Mouse (Mus musculus): Measurements from ENCODE around the gene Stk11ip. TPM values are rescaled to one million over a fixed set of nuclear protein-coding genes. Genes with fewer than 3 reads are reported as not detected.

Stk11ip gene
- polyA plus RNA-seq, 1 experiment from 2014 or later = 27.6 TPM

DNA sequence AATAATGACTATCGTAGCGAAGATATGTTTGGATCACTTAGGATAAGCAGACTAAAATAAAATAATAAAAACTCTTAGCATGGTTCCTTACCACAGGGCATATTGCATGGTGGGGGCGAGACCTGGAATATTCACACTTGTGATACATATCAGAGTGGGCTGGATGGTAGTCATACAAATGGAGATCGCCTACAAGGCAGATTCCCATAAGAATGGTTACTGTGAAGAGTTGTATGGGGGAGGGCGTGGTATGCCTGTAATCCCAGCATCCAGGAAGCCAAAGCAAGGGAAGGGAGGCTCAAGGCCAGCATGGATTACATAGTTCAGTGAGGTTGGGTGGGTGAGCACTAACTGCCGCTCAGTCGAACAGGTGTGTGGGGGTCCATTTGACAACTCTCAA lies 40.6 kb upstream of the Stk11ip start:
- H3K36me3 ChIP-seq (ENCODE audit: control insufficient read depth, insufficient read depth, low read length) = no peaks in the 10 kb centered on the region; the same call in 1 of the 2 replicates
- H3K4me2 ChIP-seq (ENCODE audit: low read depth, low read length, severe bottlenecking) = no peak overlapping the region
- WGBS = 88% methylated on average over 7 of the region's 7 CpGs
- H3K9ac ChIP-seq (ENCODE audit: low read length) = no peak overlapping the region
- peaks cover 28% of the 10 kb centered on the region for H3K27me3 ChIP-seq (ENCODE audit: control insufficient read depth, insufficient read depth, low read length)
- ATAC-seq (replicated peaks; ENCODE audit: low FRiP score) (no peak), DNase-seq (ENCODE audit: low spot score) (no peak)
- no peaks in the 10 kb centered on the region for H3K9me3 ChIP-seq (ENCODE audit: control insufficient read depth, low read length)
- peaks cover 15% of the 10 kb centered on the region; the same call in 1 of the 2 replicates for H3K4me1 ChIP-seq (replicated peaks; ENCODE audit: control insufficient read depth, insufficient read depth, low read length)
- H3K27ac ChIP-seq (ENCODE audit: low read depth, low read length) = no peak overlapping the region
- no peak overlapping the region for H3K4me3 ChIP-seq (ENCODE audit: low read depth, low read length)

DNA sequence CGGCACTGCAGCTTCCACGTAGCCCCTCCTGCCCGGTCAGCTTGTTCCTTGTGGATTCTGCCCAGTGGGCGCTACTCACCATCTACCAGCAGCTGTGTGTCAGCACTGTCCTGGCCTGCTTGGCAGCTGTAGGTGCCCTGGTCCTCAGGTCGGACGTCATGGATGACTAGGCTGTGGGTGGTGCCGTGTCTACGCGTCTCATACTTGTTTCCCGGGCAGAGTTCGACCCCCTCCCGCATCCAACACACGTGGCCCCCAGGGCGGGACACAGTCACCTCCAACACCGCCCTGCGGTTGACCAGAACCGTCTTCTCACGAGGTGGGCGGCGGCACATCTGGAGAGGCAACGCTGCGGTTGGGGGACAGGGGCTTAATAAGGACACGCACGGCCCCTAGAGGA lies 34.8 kb upstream of the Stk11ip start:
- Histone ChIP-seq H3K9me3 (ENCODE audit: control insufficient read depth, low read length) (no peaks in the 10 kb centered on the region), H3K4me2 (ENCODE audit: low read depth, low read length, severe bottlenecking) (peak overlapping the region; percentile 79), H3K27me3 (ENCODE audit: control insufficient read depth, insufficient read depth, low read length) (peaks cover 47% of the 10 kb centered on the region), H3K9ac (ENCODE audit: low read length) (no peak overlapping the region), H3K4me3 (ENCODE audit: low read depth, low read length) (peak overlapping the region; percentile 50), H3K27ac (ENCODE audit: low read depth, low read length) (no peak overlapping the region), H3K36me3 (ENCODE audit: control insufficient read depth, insufficient read depth, low read length) (no peaks in the 10 kb centered on the region), H3K4me1 (replicated peaks; ENCODE audit: control insufficient read depth, insufficient read depth, low read length) (peaks cover 13% of the 10 kb centered on the region; the same call in 1 of the 2 replicates)
- DNase-seq (ENCODE audit: low spot score) (no peak), ATAC-seq (replicated peaks; ENCODE audit: low FRiP score) (no peak)
- 6% methylated on average over 24 of the region's 24 CpGs for WGBS

DNA sequence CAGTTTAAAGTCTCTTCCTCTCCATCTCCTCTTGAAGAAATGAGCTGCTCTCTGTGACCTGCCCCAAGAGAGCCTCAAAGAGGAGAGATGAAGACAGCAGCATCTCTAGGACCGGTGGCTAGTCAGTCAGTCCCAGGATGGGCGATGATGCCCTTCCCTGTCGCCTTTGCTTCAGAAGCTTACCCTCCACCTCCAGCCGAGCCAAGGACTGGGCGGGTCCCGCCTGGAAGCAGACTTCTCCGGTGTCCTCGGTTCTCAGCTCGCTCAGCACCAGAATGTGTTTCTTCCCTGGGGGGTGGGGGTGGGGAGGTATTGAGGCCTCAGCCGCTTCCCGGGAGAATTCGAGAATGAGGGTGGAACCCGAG lies 34.3 kb upstream of the Stk11ip start:
- Histone ChIP-seq H3K9me3 (ENCODE audit: control insufficient read depth, low read length) (no peaks in the 10 kb centered on the region), H3K9ac (ENCODE audit: low read length) (peak overlapping the region; percentile 35; the same call in 1 of the 2 replicates), H3K36me3 (ENCODE audit: control insufficient read depth, insufficient read depth, low read length) (no peaks in the 10 kb centered on the region), H3K27ac (ENCODE audit: low read depth, low read length) (no peak overlapping the region), H3K4me1 (replicated peaks; ENCODE audit: control insufficient read depth, insufficient read depth, low read length) (peaks cover 13% of the 10 kb centered on the region; the same call in 1 of the 2 replicates), H3K4me2 (ENCODE audit: low read depth, low read length, severe bottlenecking) (peak overlapping the region; percentile 79), H3K4me3 (ENCODE audit: low read depth, low read length) (peak overlapping the region; percentile 50), H3K27me3 (ENCODE audit: control insufficient read depth, insufficient read depth, low read length) (peaks cover 47% of the 10 kb centered on the region)
- ATAC-seq (replicated peaks; ENCODE audit: low FRiP score) = 0 out of 2 replicates have a peak, but pooled peaks have one; percentile 5
- 3% methylated on average over 13 of the region's 13 CpGs for WGBS
- DNase-seq (ENCODE audit: low spot score) = no peak

DNA sequence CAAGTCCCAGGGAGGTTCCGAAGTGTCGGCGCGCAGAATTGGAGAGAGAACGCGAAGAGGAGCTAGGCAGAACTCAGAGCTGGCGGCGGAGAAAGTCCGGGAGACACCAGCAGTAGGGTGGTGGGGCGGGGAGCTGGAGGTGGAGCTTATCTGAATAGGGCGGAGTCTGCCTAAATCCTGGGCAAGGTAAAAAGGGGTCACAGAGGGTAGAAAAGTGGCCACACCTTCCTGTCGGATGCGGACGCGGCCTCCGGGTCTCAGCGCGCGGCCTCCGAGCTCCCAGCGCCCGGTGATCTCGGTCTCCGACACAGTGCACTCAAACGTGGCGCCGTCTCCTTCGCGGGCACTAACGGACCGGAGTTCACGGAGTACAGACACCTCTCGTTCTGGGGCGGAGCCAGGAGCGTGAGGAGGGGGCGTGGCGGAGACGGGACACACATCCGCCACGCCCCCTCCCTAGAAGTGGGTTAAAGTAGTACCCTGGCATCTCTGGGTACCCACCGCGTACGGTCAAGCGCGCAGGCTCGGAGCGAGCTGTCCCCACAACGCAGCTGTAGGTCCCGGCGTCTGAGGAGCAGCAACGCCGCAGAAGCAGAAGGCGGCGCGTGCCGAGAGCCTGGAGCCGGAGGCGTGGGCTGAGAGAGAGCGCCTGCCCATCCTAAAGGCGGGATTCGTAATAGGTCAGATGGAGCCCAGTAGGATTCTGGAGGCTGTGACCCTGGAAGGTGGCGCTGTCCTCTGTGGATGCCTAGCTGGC lies 33.7 kb upstream of the Stk11ip start:
- peak; percentile 89 for DNase-seq (ENCODE audit: low spot score)
- no peaks in the 10 kb centered on the region for H3K36me3 ChIP-seq (ENCODE audit: control insufficient read depth, insufficient read depth, low read length)
- peak overlapping the region; percentile 50 for H3K4me3 ChIP-seq (ENCODE audit: low read depth, low read length)
- no peaks in the 10 kb centered on the region for H3K9me3 ChIP-seq (ENCODE audit: control insufficient read depth, low read length)
- under 1% methylated on average over 62 of the region's 62 CpGs for WGBS
- no peak overlapping the region for H3K27ac ChIP-seq (ENCODE audit: low read depth, low read length)
- H3K9ac ChIP-seq (ENCODE audit: low read length) = peak overlapping the region; percentile 35; the same call in 1 of the 2 replicates
- peaks cover 13% of the 10 kb centered on the region; the same call in 1 of the 2 replicates for H3K4me1 ChIP-seq (replicated peaks; ENCODE audit: control insufficient read depth, insufficient read depth, low read length)
- H3K4me2 ChIP-seq (ENCODE audit: low read depth, low read length, severe bottlenecking) = peak overlapping the region; percentile 79
- peaks cover 44% of the 10 kb centered on the region for H3K27me3 ChIP-seq (ENCODE audit: control insufficient read depth, insufficient read depth, low read length)
- peak; percentile 75 for ATAC-seq (replicated peaks; ENCODE audit: low FRiP score)

DNA sequence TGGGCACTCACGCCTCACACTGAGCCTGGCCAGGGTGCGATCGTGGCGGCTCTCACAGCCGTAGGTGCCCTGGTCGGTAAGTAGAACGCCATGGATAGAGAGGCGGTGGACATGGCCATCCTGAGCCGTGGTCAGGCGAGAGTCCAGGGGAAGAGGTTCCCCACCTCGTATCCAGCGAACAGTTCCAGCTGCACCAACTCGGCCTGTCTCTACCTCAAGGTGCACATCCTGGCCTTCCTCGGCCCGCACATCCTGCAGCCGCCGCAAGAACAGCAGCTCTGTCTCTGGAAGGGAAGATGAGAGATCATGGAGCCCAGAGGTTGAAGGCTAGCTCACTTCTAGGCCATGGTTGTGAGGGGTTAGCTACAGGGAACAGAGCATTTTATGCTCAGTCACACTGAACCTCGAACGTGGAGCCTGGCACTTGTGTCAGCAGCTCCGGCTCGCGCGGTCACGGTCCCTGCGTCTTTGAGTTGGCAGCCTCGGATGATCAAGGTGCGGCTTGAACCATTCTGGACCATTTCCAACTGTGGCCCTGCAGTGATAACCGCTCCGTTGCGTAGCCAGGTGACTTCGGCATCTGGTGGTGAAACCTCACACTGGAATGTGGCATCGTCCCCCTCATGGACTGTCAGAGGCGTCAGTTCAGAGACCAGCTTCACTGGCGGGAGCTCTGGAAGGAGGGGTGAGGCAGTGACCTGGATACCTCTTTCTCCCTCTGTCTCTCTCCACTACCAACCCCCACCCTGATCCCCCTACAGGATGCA lies 30.4 kb upstream of the Stk11ip start:
- Histone ChIP-seq H3K36me3 (ENCODE audit: control insufficient read depth, insufficient read depth, low read length) (no peaks in the 10 kb centered on the region), H3K27ac (ENCODE audit: low read depth, low read length) (no peak overlapping the region), H3K4me3 (ENCODE audit: low read depth, low read length) (no peak overlapping the region), H3K27me3 (ENCODE audit: control insufficient read depth, insufficient read depth, low read length) (peaks cover 23% of the 10 kb centered on the region), H3K4me1 (replicated peaks; ENCODE audit: control insufficient read depth, insufficient read depth, low read length) (peaks cover 13% of the 10 kb centered on the region; the same call in 1 of the 2 replicates), H3K4me2 (ENCODE audit: low read depth, low read length, severe bottlenecking) (no peak overlapping the region), H3K9ac (ENCODE audit: low read length) (no peak overlapping the region), H3K9me3 (ENCODE audit: control insufficient read depth, low read length) (no peaks in the 10 kb centered on the region)
- 78% methylated on average over 34 of the region's 34 CpGs for WGBS
- no peak for DNase-seq (ENCODE audit: low spot score)
- no peak for ATAC-seq (replicated peaks; ENCODE audit: low FRiP score)

DNA sequence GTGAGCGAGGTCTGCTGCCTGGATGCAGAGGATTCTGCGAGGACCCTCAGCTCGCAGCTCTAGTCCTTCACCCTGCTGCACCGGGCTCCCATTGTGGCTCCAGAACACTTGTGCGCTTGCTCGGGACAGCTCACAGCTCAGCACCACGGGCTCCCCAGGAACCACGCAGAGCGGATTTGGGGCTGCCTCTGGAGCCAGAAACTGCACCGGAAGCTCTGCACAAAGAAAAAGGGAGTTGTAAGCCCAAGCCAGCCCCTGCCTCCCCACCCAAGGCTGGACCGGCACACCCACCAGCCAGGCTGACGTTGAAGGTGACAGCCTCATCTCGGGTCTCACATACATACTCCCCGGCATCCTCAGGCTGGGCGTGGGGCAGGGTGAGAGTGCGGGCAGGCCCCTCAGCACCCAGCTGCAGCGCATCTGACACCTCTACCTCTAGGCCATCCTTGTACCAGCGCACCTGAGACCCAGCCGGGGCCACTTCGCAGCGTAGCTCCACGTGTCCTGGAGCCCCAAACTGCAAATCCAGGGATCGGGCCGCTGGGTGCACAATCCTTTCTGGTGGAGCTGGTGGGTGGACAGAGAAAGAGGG lies 28.7 kb upstream of the Stk11ip start:
- Histone ChIP-seq H3K4me1 (replicated peaks; ENCODE audit: control insufficient read depth, insufficient read depth, low read length) (0 out of 2 replicates have a peak, but pooled peaks cover 3% of the 10 kb centered on the region), H3K9me3 (ENCODE audit: control insufficient read depth, low read length) (no peaks in the 10 kb centered on the region), H3K27ac (ENCODE audit: low read depth, low read length) (no peak overlapping the region), H3K9ac (ENCODE audit: low read length) (no peak overlapping the region), H3K4me2 (ENCODE audit: low read depth, low read length, severe bottlenecking) (no peak overlapping the region), H3K4me3 (ENCODE audit: low read depth, low read length) (no peak overlapping the region), H3K36me3 (ENCODE audit: control insufficient read depth, insufficient read depth, low read length) (no peaks in the 10 kb centered on the region; the same call in 1 of the 2 replicates), H3K27me3 (ENCODE audit: control insufficient read depth, insufficient read depth, low read length) (peaks cover 8% of the 10 kb centered on the region)
- DNase-seq (ENCODE audit: low spot score) = no peak
- WGBS = 29% methylated on average over 24 of the region's 24 CpGs
- no peak for ATAC-seq (replicated peaks; ENCODE audit: low FRiP score)

DNA sequence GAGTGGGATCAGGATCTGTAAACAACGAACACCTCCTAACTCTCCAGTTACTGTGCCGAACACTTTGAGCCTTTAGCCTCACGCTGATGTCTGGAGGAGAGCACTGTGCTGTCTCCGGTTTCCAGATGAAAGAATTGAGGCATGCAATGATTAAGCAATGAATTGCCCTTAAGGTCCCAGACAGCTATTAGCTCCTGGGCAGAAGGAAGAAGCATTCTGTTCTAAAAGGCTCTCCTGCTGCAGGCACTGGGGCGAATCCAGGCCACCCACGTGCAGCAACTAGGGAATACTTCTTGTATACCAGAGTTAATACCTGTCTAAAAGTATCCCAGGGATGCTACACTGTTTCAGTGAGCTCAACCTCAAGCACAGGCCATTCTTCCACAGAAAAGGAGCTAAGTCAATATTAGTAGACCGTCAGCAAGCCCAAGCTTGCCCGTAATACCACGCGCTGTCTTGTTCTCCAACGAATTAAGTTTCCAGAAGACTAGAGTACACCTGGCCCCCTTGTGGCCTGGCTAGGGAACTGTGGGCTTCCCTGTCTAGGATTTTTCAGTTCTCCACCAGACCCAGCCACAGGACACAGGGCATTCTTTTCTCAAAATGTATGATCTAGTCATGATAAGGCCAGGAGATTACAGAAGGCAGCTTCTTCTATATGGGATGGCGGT lies 26.3 kb upstream of the Stk11ip start:
- no peak overlapping the region for H3K4me3 ChIP-seq (ENCODE audit: low read depth, low read length)
- no peak overlapping the region for H3K27ac ChIP-seq (ENCODE audit: low read depth, low read length)
- DNase-seq (ENCODE audit: low spot score) (peak; percentile 72), ATAC-seq (replicated peaks; ENCODE audit: low FRiP score) (no peak)
- H3K9me3 ChIP-seq (ENCODE audit: control insufficient read depth, low read length) = no peaks in the 10 kb centered on the region
- no peaks in the 10 kb centered on the region; the same call in 1 of the 2 replicates for H3K36me3 ChIP-seq (ENCODE audit: control insufficient read depth, insufficient read depth, low read length)
- H3K27me3 ChIP-seq (ENCODE audit: control insufficient read depth, insufficient read depth, low read length) = no peaks in the 10 kb centered on the region; the same call in 1 of the 2 replicates
- 50% methylated on average over 12 of the region's 12 CpGs for WGBS
- no peaks in the 10 kb centered on the region for H3K4me1 ChIP-seq (replicated peaks; ENCODE audit: control insufficient read depth, insufficient read depth, low read length)
- H3K9ac ChIP-seq (ENCODE audit: low read length) = no peak overlapping the region; the same call in 1 of the 2 replicates
- H3K4me2 ChIP-seq (ENCODE audit: low read depth, low read length, severe bottlenecking) = no peak overlapping the region

DNA sequence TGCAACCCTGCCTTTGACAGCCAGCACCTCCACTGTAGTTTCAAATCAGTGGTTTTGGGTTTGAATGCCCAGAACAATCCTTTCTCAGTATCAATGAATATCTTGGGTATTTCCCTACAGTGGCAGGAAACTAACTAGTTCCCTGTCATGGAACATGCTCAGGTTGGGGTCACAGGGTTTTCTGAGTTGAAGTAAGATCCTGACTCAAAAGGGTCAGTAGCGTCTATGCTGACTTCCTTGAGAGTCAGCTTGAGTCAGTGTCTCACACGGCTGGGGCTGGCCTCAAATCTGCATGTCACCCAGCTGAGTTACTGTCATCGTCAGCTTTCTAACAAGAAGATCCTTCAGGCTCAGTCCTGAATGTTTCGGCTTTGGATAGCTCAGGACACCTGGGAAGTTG lies 22.4 kb upstream of the Stk11ip start:
- 89% methylated on average over 4 of the region's 4 CpGs for WGBS
- no peak overlapping the region for H3K4me2 ChIP-seq (ENCODE audit: low read depth, low read length, severe bottlenecking)
- no peak overlapping the region for H3K9ac ChIP-seq (ENCODE audit: low read length)
- no peaks in the 10 kb centered on the region for H3K9me3 ChIP-seq (ENCODE audit: control insufficient read depth, low read length)
- H3K36me3 ChIP-seq (ENCODE audit: control insufficient read depth, insufficient read depth, low read length) = peaks cover 8% of the 10 kb centered on the region
- no peaks in the 10 kb centered on the region for H3K27me3 ChIP-seq (ENCODE audit: control insufficient read depth, insufficient read depth, low read length)
- DNase-seq (ENCODE audit: low spot score) = no peak
- H3K4me3 ChIP-seq (ENCODE audit: low read depth, low read length) = no peak overlapping the region
- H3K4me1 ChIP-seq (replicated peaks; ENCODE audit: control insufficient read depth, insufficient read depth, low read length) = no peaks in the 10 kb centered on the region
- H3K27ac ChIP-seq (ENCODE audit: low read depth, low read length) = no peak overlapping the region
- no peak for ATAC-seq (replicated peaks; ENCODE audit: low FRiP score)
